Mouse (Mus musculus): ENCODE measurements at regions not wholly inside any gene's neighbourhood (a gene's known extent, or its start where the extent isn't known, plus 50 kb on each side); places are given as distances from the start of the nearest gene placed in this dataset.

DNA sequence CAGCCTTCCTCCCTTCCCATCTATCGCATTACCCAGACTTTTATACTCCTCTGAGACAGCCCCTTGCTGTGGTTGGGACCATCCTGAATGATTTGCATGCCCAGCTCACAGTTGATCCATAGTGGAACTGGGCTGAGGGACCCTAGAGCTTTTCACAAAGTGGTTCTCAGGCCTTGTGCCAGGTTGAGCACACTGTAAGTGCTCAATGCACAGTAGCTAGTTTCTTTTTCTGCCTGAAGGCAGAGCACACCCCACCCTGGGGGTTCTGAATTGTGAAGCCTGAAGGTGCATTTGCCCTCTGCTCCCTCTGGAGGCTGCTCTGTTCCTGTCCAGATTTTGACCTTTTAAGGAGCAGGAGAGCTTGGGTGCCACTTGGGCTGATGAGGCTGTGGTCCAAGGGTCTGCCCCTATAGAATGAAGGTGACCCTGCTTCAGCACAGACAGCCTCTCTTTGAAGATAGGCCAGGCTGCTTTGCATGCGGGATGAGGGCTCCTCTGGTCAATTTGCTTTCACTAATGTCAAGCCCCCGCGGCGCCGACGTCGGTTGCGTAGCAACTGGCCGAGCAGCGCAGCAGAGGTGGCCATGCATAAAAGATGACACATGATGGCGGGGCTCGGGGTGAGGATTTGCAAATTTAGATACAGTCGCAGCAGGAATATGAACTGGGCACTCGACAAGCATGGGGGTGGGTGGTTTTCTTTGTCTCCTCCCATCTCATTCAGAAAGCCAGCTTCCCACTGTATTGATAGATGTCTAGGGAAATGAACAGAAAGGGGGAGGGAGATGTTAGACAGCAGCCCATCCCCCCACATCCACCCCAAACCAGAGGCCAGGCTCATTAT, 174.5 kb downstream of the Dmrta2 start:
- TF ChIP-seq CTCF (IDR thresholded peaks at IDR 0.05; ENCODE audit: low read depth, low read length) (no peak), POLR2A (IDR thresholded peaks at IDR 0.05; ENCODE audit: extremely low read depth, insufficient read depth, low read length) (no peak)

Measured in liver, adult 2 months (tissue).